Mouse (Mus musculus) hindbrain, embryonic 14.5 days (tissue): Measurements from ENCODE around the gene Tcf7. TPM values are rescaled to one million over a fixed set of nuclear protein-coding genes. Genes with fewer than 3 reads are reported as not detected.

Experiments
- ATAC-seq: fragments of 200-750 bp; cut with Nextera tagmentation; 2 replicates; pipeline ENCODE4 v1.8.0; 2017; ENCODE audit warnings: moderate number of reproducible peaks, mild to moderate bottlenecking, moderate TSS enrichment, moderate library complexity; ENCODE audit not compliant: low FRiP score
- DNase-seq: peaks from one replicate; pipeline ENCODE4 v3.0.0-alpha.2; 2015; ENCODE audit warnings: low spot score
- H3K27ac ChIP-seq: fragments of 300-500 bp; sonication (generic); 2 replicates; pipeline ENCODE4 v1.5.1; 2014; ENCODE audit warnings: mild to moderate bottlenecking, moderate library complexity
- H3K27me3 ChIP-seq: fragments of 300-500 bp; sonication (generic); 2 replicates; pipeline ENCODE4 v1.6.1; 2014; ENCODE audit warnings: mild to moderate bottlenecking, low read length, mixed read lengths; ENCODE audit not compliant: control insufficient read depth, insufficient read depth
- H3K36me3 ChIP-seq: fragments of 300-500 bp; sonication (generic); replicated peaks from 2 replicates; pipeline ENCODE4 v1.6.1; 2014; ENCODE audit not compliant: control insufficient read depth, insufficient read depth
- H3K4me1 ChIP-seq: fragments of 300-500 bp; sonication (generic); replicated peaks from 2 replicates; pipeline ENCODE4 v1.6.1; 2014; ENCODE audit warnings: antibody characterized with exemption, low read length, mixed read lengths; ENCODE audit not compliant: control insufficient read depth, insufficient read depth
- H3K4me2 ChIP-seq: fragments of 300-500 bp; sonication (generic); replicated peaks from 2 replicates; pipeline ENCODE4 v1.6.1; 2014; ENCODE audit warnings: mild to moderate bottlenecking, moderate library complexity
- H3K4me3 ChIP-seq: fragments of 300-500 bp; sonication (generic); replicated peaks from 2 replicates; pipeline ENCODE4 v1.5.1; 2014; ENCODE audit warnings: mild to moderate bottlenecking, low read length
- H3K9ac ChIP-seq: fragments of 300-500 bp; sonication (generic); 2 replicates; pipeline ENCODE4 v1.6.1; 2014
- H3K9me3 ChIP-seq: fragments of 300-500 bp; sonication (generic); 2 replicates; pipeline ENCODE4 v1.6.1; 2016; ENCODE audit warnings: low read length; ENCODE audit not compliant: control insufficient read depth
- WGBS: fragments of 180-500 bp; shearing (Covaris S2); extraction: QIAGEN DNeasy Blood & Tissue Kit; methylation state at CpG from one replicate; pipeline ENCODE4 v1.1.7; 2014; 5-methylcytosine and 5-hydroxymethylcytosine counted together
- polyA plus RNA-seq: library from polyadenylated mRNA; unstranded; fragments of >200 nt; fragmentation: Nextera tagmentation; extraction: Ambion mirVana; gene quantifications from 2 replicates; pipeline ENCODE4 v1.2.1, GENCODE M21; 2014

Gene Tcf7
- polyA plus RNA-seq, 1 experiment from 2014 or later = 6.9 TPM

DNA sequence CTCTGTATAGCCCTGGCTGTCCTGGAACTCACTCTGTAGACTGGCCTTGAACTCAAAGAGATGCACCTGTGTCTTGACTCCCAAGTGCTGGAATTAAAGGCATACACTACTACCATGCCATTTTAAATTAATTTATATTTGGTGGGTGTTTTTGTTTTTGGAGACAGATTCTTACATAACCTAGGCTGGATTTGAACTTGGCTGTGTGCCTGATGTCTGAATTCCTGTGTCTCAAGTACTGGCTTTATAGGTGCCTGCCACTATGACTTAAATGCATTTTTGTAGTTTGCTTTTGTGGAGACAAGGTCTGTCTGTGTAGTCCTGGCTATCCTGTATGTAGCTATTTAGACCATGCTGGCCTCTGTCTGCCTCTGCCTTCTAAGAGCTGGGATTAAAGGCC, 48.3 kb downstream of the Tcf7 start:
- ATAC-seq (no peak), DNase-seq (no peak)
- no peak overlapping the region for H3K4me3 ChIP-seq
- H3K9ac ChIP-seq = no peak overlapping the region
- no peaks in the 10 kb centered on the region for H3K9me3 ChIP-seq
- peaks cover 28% of the 10 kb centered on the region for H3K4me1 ChIP-seq
- peaks cover 28% of the 10 kb centered on the region for H3K36me3 ChIP-seq
- H3K4me2 ChIP-seq = no peak overlapping the region
- H3K27me3 ChIP-seq = no peaks in the 10 kb centered on the region
- no peak overlapping the region for H3K27ac ChIP-seq

DNA sequence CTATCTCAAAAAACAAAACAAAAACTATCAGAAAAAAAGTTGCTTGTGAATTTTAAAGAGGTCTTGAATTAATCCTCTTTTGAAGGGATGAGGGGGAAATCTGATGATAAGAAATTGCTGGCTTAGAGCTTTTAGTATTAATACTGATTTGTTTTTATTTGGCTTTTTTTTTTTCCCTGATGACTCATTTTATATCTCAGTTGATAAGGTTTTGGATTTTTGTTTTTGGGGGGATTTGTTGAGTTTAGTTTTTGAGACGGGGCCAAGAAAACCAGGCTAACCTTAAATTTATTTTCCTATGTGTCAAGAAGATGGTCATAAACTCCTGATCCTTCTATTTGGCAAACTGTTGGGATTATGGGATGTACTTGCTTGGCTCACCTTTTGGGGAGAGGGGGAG, 48.9 kb downstream of the Tcf7 start:
- Histone ChIP-seq H3K4me3 (no peak overlapping the region; the same call in 1 of the 2 replicates), H3K36me3 (peaks cover 22% of the 10 kb centered on the region), H3K9ac (no peak overlapping the region), H3K9me3 (no peaks in the 10 kb centered on the region), H3K4me1 (peaks cover 28% of the 10 kb centered on the region), H3K27ac (no peak overlapping the region), H3K4me2 (peak overlapping the region; percentile 94), H3K27me3 (no peaks in the 10 kb centered on the region)
- no peak for DNase-seq
- 98% methylated on average over 1 of the region's 1 CpGs for WGBS
- no peak for ATAC-seq

- Histone ChIP-seq H3K4me1 (peaks cover 28% of the 10 kb centered on the region), H3K4me2 (peak overlapping the region; percentile 94), H3K36me3 (peaks cover 14% of the 10 kb centered on the region), H3K4me3 (peak overlapping the region; percentile 73), H3K9ac (peak overlapping the region; percentile 93), H3K27me3 (no peaks in the 10 kb centered on the region), H3K27ac (no peak overlapping the region), H3K9me3 (no peaks in the 10 kb centered on the region)
- no peak for DNase-seq
- no peak for ATAC-seq
- 46% methylated on average over 3 of the region's 3 CpGs for WGBS
Observed at GRCm38 (mm10) chr11:52233043-52233653, 49.7 kb downstream of the Tcf7 start.

- DNase-seq (peak; percentile 95), ATAC-seq (peak; percentile 94)
- peak within 1 kb of the TSS; percentile 94 for H3K4me2 ChIP-seq
- H3K9ac ChIP-seq = peak within 1 kb of the TSS; percentile 93
- no peaks in the 10 kb centered on the region for H3K27me3 ChIP-seq
- under 1% methylated on average over 85 of the region's 87 CpGs for WGBS
- peak within 1 kb of the TSS; percentile 100 for H3K27ac ChIP-seq
- H3K4me3 ChIP-seq = peak within 1 kb of the TSS; percentile 73
- H3K4me1 ChIP-seq = peaks cover 28% of the 10 kb centered on the region
- peaks cover 3% of the 10 kb centered on the region for H3K36me3 ChIP-seq
- no peaks in the 10 kb centered on the region for H3K9me3 ChIP-seq
Observed at GRCm38 (mm10) chr11:52231606-52232541, 50.9 kb downstream of the Tcf7 start, which contains the start of gene Skp1a. Gene Skp1a (plus strand): TSS chr11:52231995.

GRCm38 (mm10) chr11:52230694-52231093, 52.1 kb downstream of the Tcf7 start:
- peak overlapping the region; percentile 94 for H3K4me2 ChIP-seq
- peak overlapping the region; percentile 93; the same call in 1 of the 2 replicates for H3K9ac ChIP-seq
- peak overlapping the region; percentile 73; the same call in 1 of the 2 replicates for H3K4me3 ChIP-seq
- DNase-seq (peak; percentile 22), ATAC-seq (no peak)
- no peaks in the 10 kb centered on the region for H3K36me3 ChIP-seq
- peaks cover 28% of the 10 kb centered on the region for H3K4me1 ChIP-seq
- H3K27ac ChIP-seq = no peak overlapping the region
- 65% methylated on average over 5 of the region's 5 CpGs for WGBS
- no peaks in the 10 kb centered on the region for H3K27me3 ChIP-seq
- H3K9me3 ChIP-seq = no peaks in the 10 kb centered on the region

DNA sequence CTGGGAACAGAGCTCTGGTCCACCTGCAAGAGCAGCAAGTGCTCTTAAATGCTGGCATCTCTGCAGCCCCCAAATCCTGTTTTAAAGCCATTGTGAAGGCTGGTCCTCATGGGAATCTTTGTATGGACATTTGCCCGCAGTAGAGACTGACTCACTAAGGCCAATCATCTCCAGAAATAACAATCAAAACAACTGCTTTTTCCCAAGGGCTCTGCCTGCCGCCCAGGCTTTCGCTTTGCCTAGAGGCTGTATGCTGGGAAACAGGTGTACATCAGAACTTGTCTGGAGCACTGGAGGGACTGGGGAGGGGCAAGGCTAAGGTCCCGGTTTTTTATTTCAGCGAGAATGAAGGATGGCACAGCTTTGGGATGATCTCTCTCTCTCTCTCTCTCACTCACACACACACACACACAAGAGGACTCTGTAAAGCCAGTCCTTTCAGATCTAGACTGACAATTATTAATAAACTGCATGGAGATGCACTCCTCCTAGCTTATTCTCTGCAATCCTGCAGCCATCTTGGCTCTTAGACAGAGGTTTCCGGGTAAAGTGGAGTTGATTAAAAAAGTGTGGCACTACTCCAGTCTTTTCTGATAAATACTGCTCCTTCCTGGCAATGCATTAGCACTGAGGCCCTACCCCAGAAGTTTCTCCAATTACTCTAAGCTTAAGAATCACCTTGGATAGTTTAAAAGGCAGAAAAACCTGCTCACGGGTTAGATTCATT, 53.9 kb downstream of the Tcf7 start:
- 78% methylated on average over 7 of the region's 7 CpGs for WGBS
- peaks cover 20% of the 10 kb centered on the region for H3K4me1 ChIP-seq
- ATAC-seq (no peak), DNase-seq (no peak)
- no peak overlapping the region for H3K4me2 ChIP-seq
- H3K27me3 ChIP-seq = no peaks in the 10 kb centered on the region
- no peak overlapping the region for H3K4me3 ChIP-seq
- no peaks in the 10 kb centered on the region for H3K9me3 ChIP-seq
- no peak overlapping the region for H3K27ac ChIP-seq
- H3K9ac ChIP-seq = no peak overlapping the region
- H3K36me3 ChIP-seq = no peaks in the 10 kb centered on the region

DNA sequence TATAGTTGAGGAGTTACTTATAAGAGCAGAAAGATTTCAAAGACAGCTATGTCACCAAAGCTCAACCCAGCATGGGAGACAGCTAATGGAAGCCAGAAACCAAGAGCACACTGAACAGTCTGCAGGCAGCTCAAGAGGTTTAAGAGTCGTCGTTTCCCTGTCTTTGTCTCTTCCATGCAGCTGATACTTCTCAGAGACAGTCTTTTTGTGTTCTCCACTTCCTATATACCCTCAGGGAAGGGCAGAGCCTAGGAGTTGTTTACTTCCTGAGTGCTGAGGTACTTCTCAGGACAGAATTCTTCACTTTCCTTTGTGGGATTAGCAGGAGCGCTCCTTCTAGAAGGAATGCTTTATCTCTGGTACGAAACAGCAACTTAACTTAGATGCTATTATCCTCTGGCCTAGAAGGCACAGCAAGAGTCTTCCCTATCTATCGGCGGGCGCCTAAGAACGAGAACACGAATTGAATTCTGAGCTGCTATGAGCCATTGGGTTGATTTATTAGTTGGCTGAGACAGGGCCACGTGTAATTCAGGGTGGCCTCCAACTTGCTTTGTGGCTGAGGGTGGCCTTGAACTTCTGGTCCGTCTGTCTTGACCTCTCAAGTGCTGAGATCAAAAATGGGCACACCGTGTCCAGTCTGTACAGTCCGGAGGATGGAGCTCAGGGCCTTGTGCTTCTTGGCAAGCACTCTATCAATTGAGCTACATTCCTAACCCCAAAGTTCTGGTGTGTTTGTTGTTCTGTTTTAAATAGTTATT, 55.2 kb downstream of the Tcf7 start:
- no peak overlapping the region for H3K27ac ChIP-seq
- no peaks in the 10 kb centered on the region for H3K9me3 ChIP-seq
- 83% methylated on average over 13 of the region's 13 CpGs for WGBS
- peaks cover 8% of the 10 kb centered on the region for H3K4me1 ChIP-seq
- no peaks in the 10 kb centered on the region for H3K27me3 ChIP-seq
- ATAC-seq (no peak), DNase-seq (no peak)
- no peak overlapping the region for H3K4me2 ChIP-seq
- H3K4me3 ChIP-seq = no peak overlapping the region
- no peaks in the 10 kb centered on the region for H3K36me3 ChIP-seq
- H3K9ac ChIP-seq = no peak overlapping the region

DNA sequence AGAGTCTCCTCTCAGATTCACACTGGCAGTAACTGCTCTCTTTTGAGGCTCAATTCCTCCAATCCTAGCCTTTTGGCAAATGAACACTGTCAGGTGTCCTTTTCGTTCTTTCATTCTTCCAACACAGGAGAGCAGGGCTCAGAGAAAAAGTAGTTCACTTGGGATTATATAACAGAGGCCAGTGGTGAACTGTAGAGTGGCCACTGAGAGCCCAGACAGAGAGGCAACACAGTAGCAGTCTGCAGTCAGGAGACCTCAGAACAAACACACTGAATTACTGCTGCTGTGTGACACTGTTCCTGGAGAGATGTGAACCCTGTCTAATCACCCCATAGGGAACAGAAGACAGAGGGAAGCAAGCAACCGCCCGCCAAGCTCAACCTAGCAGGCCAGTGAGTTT, 55.8 kb downstream of the Tcf7 start:
- Histone ChIP-seq H3K4me1 (peaks cover 7% of the 10 kb centered on the region; the same call in 1 of the 2 replicates), H3K4me2 (no peak overlapping the region), H3K27me3 (no peaks in the 10 kb centered on the region), H3K4me3 (no peak overlapping the region), H3K27ac (no peak overlapping the region), H3K9me3 (no peaks in the 10 kb centered on the region), H3K36me3 (no peaks in the 10 kb centered on the region), H3K9ac (no peak overlapping the region)
- DNase-seq (no peak), ATAC-seq (no peak)
- 84% methylated on average over 3 of the region's 3 CpGs for WGBS
